Mouse (Mus musculus) thymus, postnatal 0 days (tissue): Measurements from ENCODE around the gene Clrn1. TPM values are rescaled to one million over a fixed set of nuclear protein-coding genes. Genes with fewer than 3 reads are reported as not detected.
"Not testable (repeated sequence)": the region's sequence is repeated elsewhere in the genome, so short reads cannot be mapped to it uniquely, and the experiment has no call there.

Source experiments
- DNase-seq: peaks from one replicate; pipeline ENCODE4 v3.0.0-alpha.2; 2015; ENCODE audit warnings: low spot score
- polyA plus RNA-seq: library from polyadenylated mRNA; unstranded; fragments of >200 nt; fragmentation: Nextera tagmentation; extraction: Ambion mirVana; gene quantifications from 2 replicates; pipeline ENCODE4 v1.2.1, GENCODE M21; 2015

Gene Clrn1
- 2.0 and 2.6 TPM in 2 replicates for polyA plus RNA-seq

- DNase-seq = no peak
Observed at GRCm38 (mm10) chr3:58884801-58885573, at the start of gene Clrn1. Gene Clrn1 (minus strand): TSS chr3:58885340.

GRCm38 (mm10) chr3:58924027-58924426, 38.9 kb upstream of the Clrn1 start:
- no peak for DNase-seq

GRCm38 (mm10) chr3:58923140-58923539, 38.0 kb upstream of the Clrn1 start:
- no peak for DNase-seq

GRCm38 (mm10) chr3:58922636-58923035, 37.5 kb upstream of the Clrn1 start:
- DNase-seq = no peak

- no peak for DNase-seq
Observed at GRCm38 (mm10) chr3:58921316-58921715, 36.2 kb upstream of the Clrn1 start.

GRCm38 (mm10) chr3:58904656-58905055, 19.5 kb upstream of the Clrn1 start:
- no peak for DNase-seq

- no peak for DNase-seq
Observed at GRCm38 (mm10) chr3:58902051-58902758, 17.1 kb upstream of the Clrn1 start.

GRCm38 (mm10) chr3:58895131-58895530, 10.0 kb upstream of the Clrn1 start:
- DNase-seq = no peak

GRCm38 (mm10) chr3:58894529-58894928, 9.4 kb upstream of the Clrn1 start:
- no peak for DNase-seq

GRCm38 (mm10) chr3:58889670-58890069, 4.5 kb upstream of the Clrn1 start:
- no peak for DNase-seq

GRCm38 (mm10) chr3:58888131-58888715, 3.1 kb upstream of the Clrn1 start:
- no peak for DNase-seq

GRCm38 (mm10) chr3:58887719-58888118, 2.6 kb upstream of the Clrn1 start:
- DNase-seq = no peak

GRCm38 (mm10) chr3:58883511-58883907, 1.6 kb downstream of the Clrn1 start:
- DNase-seq = no peak

- DNase-seq = no peak
Observed at GRCm38 (mm10) chr3:58882878-58883510, 2.1 kb downstream of the Clrn1 start.

GRCm38 (mm10) chr3:58881016-58881415, 4.1 kb downstream of the Clrn1 start:
- no peak for DNase-seq

- no peak for DNase-seq
Observed at GRCm38 (mm10) chr3:58880181-58880580, 5.0 kb downstream of the Clrn1 start.

GRCm38 (mm10) chr3:58871882-58872281, 13.3 kb downstream of the Clrn1 start:
- DNase-seq = not testable (repeated sequence)

- no peak for DNase-seq
Observed at GRCm38 (mm10) chr3:58865690-58866089, 19.4 kb downstream of the Clrn1 start.

GRCm38 (mm10) chr3:58862976-58863375, 22.2 kb downstream of the Clrn1 start:
- DNase-seq = no peak

GRCm38 (mm10) chr3:58843415-58843814, 41.7 kb downstream of the Clrn1 start:
- DNase-seq = no peak

- no peak for DNase-seq
Observed at GRCm38 (mm10) chr3:58833442-58834160, 51.5 kb downstream of the Clrn1 start.
